Mouse (Mus musculus): ENCODE data around the gene Ube2e2. TPM values are rescaled to one million over a fixed set of nuclear protein-coding genes. Genes with fewer than 3 reads are reported as not detected.
"Not testable (repeated sequence)": the region's sequence is repeated elsewhere in the genome, so short reads cannot be mapped to it uniquely, and the experiment has no call there.

Gene Ube2e2
- total RNA-seq, 4 experiments from 2014 or later, result 37.0 to 66.4 (median 46.0) TPM

DNA sequence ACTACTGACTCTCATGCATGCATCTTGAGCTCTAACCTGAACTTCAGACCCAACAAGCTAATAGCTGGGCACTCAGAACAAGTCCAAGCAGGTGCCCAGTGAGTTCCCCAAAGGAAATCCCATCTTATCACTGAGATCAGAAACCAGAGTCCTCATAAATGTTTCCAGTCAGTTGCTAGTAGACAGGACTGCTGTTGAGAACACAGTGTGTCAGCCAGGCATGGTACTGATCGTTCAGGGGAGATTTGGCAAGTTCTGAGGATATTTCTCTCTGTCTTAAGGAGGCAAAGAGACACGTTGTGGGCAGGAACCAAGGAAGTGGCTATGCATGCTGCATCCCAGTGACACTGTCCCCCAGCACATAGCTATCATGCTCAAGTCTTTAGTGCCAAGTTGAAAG lies 275.5 kb downstream of the Ube2e2 start:
- no peak for DNase-seq

DNA sequence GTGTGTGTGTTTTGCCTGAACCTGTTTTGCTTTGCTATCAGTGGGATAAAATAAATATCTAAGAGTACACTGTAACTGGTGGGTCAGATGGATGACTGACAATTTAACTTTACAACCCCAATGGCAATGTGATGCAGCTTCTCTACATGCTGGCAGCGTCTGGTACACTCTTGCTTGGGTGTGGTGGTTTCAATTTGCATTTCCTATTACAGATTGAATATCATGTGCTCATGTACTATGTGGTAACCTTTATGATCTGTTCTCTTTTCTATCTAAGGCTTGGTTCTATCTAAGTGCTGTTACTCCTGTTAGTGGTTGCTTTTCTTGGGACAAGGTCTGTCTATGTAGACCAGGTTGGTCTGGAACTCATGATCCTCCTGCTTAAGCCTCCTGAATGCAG lies 292.1 kb downstream of the Ube2e2 start:
- no peak for DNase-seq

GRCm38 (mm10) chr14:18586239-18587034 lies 307.6 kb downstream of the Ube2e2 start:
- DNase-seq, result no peak

DNA sequence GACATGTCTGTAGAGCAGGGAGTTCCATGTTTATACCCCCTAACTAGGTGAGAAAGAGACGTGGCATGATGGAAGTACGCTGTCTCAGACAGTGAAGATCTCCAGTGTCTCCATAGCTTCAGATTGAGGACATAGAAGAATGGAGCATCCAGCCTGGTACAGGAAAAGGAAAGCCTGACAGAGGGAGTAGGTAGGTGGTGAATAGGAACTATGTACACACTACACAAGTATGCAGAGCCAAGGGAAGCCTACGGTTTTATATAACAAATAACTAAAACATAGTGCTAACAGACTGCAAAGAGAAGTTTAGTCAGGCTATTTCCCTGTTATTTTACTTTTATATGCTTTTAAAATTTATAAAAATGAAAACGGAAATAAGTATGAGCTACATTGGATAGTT lies 312.3 kb downstream of the Ube2e2 start:
- DNase-seq, result no peak

- DNase-seq, result no peak
Measured at GRCm38 (mm10) chr14:18574756-18575155, 319.3 kb downstream of the Ube2e2 start.

- DNase-seq, result no peak
Measured at GRCm38 (mm10) chr14:18574130-18574721, 319.8 kb downstream of the Ube2e2 start.

- no peak for DNase-seq
Measured at GRCm38 (mm10) chr14:18573286-18573956, 320.6 kb downstream of the Ube2e2 start.

DNA sequence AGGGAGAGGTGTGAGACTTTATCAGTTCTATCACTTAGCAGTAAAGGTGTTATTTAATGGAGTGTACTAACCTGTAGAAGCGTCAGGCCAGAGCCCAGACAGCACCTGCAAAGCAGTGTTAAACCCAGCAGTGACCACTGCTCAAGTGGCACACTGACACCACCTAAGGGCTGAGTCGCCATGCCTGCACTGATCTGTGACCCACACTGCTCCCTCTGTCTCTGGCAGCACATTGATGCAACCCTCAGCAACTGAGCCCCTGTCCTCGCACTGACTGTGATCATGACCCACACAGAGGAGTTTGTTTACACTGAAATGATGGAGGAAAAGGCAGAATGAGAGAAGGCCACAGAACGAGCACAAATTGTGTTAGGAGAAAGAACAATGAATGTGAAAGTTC lies 321.2 kb downstream of the Ube2e2 start:
- DNase-seq, result no peak

DNA sequence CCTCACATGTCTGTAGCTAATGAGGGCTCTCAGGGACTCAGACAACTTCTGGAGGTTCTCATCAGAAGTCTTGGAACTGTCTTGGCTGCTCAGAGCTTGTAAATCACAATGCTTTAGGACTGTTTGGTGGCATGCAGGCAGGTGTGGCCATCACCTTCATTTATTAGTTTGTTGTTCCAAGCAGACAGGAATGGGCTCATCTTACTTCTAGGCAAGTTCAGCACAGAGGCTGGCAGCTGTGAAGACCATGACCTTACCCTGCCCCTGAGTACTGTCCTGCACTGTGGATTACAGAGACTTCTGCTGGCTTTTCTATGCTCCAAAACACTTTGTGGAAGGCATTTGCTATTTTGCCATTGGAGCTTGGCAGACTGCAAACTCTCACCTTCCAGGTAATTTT lies 324.5 kb downstream of the Ube2e2 start:
- no peak for DNase-seq

- not testable (repeated sequence) for DNase-seq
Measured at GRCm38 (mm10) chr14:18564999-18565398, 329.1 kb downstream of the Ube2e2 start.

DNA sequence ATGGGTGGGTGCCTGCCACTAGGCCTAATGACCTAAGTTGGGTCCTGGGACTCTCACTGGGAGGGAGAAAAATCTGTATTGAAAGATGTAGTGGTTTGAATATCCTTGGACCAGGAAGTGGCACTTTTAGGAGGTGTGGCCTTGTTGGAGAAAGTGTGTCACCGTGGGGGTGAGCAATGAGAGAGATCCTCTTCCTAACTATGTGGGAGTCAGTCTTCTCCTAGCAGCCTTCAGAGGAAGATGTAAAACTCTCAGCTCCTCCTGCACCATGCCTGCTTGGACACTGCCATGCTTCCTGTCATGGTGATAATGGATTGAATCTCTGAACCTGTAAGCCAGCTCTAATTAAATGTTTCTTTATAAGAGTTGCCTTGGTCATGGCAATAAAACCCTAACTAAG lies 338.8 kb downstream of the Ube2e2 start:
- no peak for DNase-seq

DNA sequence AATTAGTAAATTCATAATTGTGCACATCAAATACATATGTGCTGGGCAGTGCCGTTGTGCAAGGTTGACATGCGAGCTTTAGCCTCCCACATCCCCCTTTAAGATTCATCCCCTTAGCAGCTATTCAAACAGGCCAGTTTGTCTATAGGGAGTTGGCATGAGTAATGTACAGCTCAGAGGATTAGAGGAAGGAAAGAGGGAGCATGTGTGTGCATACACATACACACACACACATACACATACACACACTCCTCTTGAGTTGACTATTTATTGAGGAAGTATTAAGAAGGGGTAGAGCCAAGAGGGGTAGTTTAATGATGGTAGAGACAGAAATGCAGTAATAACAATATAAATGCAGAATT lies 339.5 kb downstream of the Ube2e2 start:
- no peak for DNase-seq

DNA sequence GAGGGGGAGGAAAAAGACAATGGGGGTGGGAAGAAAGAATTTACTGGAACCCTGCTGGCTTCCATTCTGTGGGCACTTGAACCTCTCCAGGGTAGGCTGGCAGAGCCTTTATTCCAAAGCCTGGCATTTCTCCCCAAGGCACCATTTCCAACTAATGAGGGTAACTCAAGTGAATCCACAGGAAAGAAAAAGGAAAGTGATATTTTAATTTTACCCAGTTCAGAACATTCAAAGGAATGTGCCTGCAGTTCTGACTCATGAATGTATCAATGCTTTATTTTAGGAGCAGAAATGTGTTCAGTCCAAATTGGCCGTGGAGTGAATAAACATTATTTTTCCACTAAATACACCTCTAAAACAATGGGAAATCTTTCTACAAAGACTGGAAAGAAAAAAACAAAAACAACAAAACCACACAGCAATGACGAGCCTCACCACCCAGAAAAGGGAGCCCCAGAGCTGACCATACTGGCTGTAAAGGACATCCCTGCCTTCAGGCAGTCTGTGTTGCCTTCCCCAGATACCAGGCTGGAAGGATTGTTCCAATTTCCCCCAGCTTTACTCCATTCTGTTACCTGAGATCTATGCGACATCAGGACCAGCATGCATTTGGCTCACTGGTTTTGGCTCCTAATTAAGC lies 340.0 kb downstream of the Ube2e2 start:
- no peak for DNase-seq

DNA sequence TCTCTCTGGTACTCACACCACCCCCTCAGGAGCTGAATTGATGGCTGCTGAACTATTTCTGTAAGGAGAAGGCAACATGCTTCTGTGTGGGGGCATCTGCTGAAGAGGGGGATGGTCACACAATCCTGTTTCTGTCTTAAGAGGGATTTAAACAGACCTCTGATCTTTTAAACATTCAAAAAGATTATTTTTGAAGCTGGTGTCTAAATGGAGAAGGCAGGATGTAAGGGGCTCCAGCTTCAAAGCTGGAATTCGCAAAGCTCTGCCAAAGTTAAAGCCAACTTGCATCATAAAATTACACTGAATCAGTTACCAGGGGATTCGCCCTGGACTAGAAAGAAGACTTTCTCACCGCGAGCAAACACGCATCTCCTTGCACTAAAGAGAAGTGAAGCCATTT lies 346.5 kb downstream of the Ube2e2 start:
- DNase-seq, result no peak

DNA sequence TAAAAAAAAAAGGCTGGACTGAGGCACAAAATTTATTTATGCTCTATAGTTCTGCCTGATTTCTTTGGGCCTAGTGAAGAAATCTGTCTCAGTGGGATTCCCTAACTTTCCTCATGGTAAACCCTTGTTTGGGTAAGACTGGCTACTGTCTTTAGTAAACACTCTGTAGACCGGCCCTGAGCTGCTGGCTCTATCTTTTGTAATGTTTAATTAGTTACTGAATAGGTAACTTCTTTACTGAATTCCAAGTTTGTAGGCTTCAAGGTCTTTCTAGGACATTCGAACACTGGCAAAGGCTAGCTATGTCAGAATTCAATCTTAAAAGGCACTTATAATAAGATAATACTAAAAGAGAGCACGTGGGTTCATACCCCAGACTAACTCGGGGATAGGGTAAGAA lies 355.0 kb downstream of the Ube2e2 start:
- not testable (repeated sequence) for DNase-seq

DNA sequence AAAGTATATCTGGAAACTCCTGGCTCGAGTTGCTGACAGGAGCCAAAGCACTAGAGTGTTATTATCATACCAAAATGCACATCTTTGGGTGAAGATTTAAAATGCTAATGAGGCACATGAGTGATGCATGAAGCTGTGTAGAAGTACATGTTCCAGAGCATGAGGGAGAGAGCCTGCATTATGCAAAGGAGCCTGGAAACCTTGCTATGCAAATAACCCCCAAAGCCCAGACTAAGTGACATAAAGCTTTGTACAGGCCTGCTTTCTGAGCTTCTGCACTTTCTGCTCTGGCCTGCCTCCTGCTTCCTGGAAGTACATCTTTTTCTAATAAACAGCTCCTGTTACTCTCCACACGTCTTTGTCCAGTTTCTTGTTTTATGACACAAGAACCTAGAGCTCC lies 363.2 kb downstream of the Ube2e2 start:
- no peak for DNase-seq

GRCm38 (mm10) chr14:18530496-18530895 lies 363.6 kb downstream of the Ube2e2 start:
- DNase-seq, result no peak
